Mouse (Mus musculus) bone marrow macrophage, adult 2 months (primary cell): Measurements from ENCODE around the gene Map3k11. TPM values are rescaled to one million over a fixed set of nuclear protein-coding genes. Genes with fewer than 3 reads are reported as not detected.
"Not testable (repeated sequence)": the region's sequence is repeated elsewhere in the genome, so short reads cannot be mapped to it uniquely, and the experiment has no call there.

Experiments
- H3K27ac ChIP-seq: 2 replicates; pipeline ENCODE4 v1.5.1; 2012; ENCODE audit warnings: low read depth, low read length; ENCODE audit not compliant: insufficient read depth
- H3K4me1 ChIP-seq: 2 replicates; pipeline ENCODE4 v1.6.1; 2012; ENCODE audit warnings: low read length; ENCODE audit not compliant: control insufficient read depth, insufficient read depth
- H3K4me3 ChIP-seq: 2 replicates; pipeline ENCODE4 v1.5.1; 2012; ENCODE audit warnings: mild to moderate bottlenecking, low read length, moderate library complexity; ENCODE audit not compliant: insufficient read depth
- CTCF ChIP-seq: IDR thresholded peaks from 2 replicates; pipeline ENCODE4 v1.5.1; 2012; ENCODE audit warnings: low read depth, mild to moderate bottlenecking, low read length, moderate library complexity
- POLR2A ChIP-seq: IDR thresholded peaks from 2 replicates; pipeline ENCODE4 v1.6.1; 2012; ENCODE audit warnings: mild to moderate bottlenecking, low read depth, low read length, borderline replicate concordance
- polyA plus RNA-seq: library from polyadenylated mRNA; stranded (reverse); fragments of >200 nt; gene quantifications from 2 replicates; pipeline ENCODE4 v1.2.4, GENCODE M21; 2012; ENCODE audit not compliant: missing spikeins, insufficient read depth, insufficient read length

The Map3k11 gene
- polyA plus RNA-seq, 1 experiment, result 99.1 TPM

DNA sequence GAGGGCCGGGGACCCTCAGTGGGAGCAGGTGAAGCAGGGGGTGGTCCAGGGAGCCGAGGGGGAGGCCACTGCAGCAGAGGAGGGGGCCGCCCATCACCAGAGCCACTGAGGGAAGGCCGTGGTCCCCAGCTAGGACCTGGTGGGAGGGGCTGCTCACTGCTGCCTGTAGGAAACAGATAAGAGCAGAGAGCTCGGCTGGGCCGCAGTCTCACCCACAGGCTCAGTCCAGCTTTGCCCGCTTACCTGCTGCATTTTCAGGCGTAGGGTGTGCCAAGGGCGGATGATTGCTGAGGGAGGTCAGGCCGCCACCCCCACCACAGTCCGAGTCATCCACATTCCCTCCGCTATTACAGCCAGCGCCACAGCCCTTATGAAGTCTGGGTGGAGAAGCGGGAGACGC lies 23.1 kb upstream of the Map3k11 start:
- no peak overlapping the region for H3K4me3 ChIP-seq
- TF ChIP-seq POLR2A (no peak), CTCF (no peak)
- peaks cover 18% of the 10 kb centered on the region for H3K4me1 ChIP-seq
- H3K27ac ChIP-seq, result no peak overlapping the region

DNA sequence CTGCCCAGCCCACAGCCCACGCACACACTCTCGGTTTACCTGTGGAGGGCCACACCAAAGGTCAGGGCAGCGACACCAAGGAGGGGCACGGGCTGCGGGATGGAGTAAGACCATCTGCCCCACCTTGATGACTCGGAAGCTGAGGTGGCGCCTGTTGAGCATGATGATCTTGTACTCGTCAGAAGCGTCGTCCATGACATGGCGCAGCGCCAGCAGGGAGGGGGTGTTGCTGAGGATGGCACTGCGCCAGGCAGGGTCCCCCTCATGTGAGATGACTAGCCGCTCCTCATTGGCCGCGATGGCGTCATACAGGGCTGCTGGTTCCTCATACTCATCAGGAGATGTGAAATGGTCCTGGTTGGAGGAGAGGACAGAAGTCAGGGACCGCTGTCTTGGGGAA lies 22.2 kb upstream of the Map3k11 start:
- Histone ChIP-seq H3K4me3 (no peak overlapping the region), H3K4me1 (peaks cover 18% of the 10 kb centered on the region), H3K27ac (no peak overlapping the region)
- no peak for TF ChIP-seq CTCF
- TF ChIP-seq POLR2A, result no peak

DNA sequence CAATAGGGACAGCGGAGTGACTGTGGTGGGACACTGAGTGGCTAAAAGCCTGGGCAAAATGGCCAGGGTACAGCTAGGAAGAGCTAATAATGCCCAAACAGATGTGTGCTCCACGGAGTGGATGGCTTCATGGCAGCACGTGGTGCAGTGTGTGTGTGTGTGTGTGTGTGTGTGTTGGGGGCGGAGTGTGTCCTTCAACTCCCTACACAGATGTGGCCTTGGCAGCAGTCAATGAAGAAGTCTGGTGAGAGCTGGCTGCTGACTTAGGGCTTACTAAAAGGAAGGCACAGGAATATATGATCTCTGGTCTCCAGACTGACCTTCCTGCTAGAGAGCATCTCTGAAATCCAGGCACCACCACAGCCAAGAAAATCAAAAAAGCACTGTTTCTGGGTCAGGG lies 20.2 kb upstream of the Map3k11 start:
- TF ChIP-seq POLR2A (no peak), CTCF (no peak)
- peaks cover 7% of the 10 kb centered on the region for H3K4me1 ChIP-seq
- H3K4me3 ChIP-seq, result no peak overlapping the region
- no peak overlapping the region for H3K27ac ChIP-seq

DNA sequence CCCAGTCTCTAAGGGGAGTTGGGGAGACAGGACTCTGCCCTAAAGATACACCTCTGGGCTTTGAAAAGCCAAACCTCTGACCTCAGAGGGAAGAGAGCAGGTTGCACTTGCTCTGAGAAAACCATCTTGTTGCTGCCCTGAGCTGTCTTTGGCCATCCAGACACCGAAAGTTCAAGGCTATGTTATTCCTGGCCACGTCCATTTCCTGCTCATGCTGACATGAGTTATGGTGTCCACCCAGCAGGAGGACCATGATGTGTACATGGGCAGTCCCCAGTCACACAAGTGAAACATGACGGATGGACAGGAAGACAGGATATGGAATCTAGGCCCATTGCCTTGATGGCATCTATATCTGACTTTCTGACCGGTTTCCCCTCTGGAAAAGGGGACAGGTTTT lies 8.1 kb upstream of the Map3k11 start:
- H3K4me1 ChIP-seq, result no peaks in the 10 kb centered on the region
- H3K4me3 ChIP-seq, result no peak overlapping the region
- TF ChIP-seq POLR2A (no peak), CTCF (no peak)
- H3K27ac ChIP-seq, result no peak overlapping the region

DNA sequence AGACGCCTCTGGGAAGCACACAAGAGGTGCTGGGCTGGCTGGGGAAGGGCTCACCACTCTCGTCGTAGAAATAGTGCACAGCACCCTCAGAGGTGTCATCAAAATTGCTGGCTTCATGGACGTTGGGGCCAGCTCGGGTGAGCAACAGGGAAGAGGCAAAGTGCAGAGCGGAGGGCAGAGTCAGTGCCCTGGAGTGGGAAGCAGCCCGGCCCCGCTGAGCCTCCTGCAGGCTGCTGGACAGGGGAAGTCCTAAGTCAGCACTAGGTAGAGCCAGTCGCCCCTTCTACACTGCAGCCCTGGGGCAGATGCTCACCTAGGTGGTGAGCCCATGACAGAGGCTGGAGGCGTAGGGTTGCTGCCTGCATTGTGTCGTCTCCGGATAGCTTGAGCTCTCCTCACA lies 4.3 kb upstream of the Map3k11 start:
- no peak for TF ChIP-seq CTCF
- TF ChIP-seq POLR2A, result no peak
- peaks cover 5% of the 10 kb centered on the region for H3K4me1 ChIP-seq
- no peak overlapping the region for H3K4me3 ChIP-seq
- H3K27ac ChIP-seq, result no peak overlapping the region

DNA sequence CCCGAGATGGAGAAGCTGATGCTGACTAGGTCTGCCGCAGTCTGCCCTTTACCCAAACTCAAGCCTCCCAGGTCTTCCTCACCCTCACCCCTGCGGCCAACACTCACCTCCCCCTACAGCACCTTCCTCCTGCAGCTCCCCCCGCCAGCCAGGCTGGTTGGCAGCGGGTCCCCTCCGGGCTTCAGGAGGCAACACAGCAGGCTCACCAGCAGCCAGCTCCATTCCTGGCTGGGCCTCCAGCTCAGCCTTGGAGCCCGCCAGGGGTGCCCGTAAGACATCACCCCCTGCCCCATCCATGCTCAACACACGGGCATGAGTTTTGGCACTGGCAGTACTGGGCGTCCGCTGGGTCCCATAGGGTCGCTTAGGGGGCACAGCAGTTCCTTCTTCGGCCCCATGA lies 3.6 kb upstream of the Map3k11 start:
- H3K27ac ChIP-seq, result no peak overlapping the region
- peaks cover 5% of the 10 kb centered on the region for H3K4me1 ChIP-seq
- H3K4me3 ChIP-seq, result no peak overlapping the region
- no peak for TF ChIP-seq CTCF
- no peak for TF ChIP-seq POLR2A

DNA sequence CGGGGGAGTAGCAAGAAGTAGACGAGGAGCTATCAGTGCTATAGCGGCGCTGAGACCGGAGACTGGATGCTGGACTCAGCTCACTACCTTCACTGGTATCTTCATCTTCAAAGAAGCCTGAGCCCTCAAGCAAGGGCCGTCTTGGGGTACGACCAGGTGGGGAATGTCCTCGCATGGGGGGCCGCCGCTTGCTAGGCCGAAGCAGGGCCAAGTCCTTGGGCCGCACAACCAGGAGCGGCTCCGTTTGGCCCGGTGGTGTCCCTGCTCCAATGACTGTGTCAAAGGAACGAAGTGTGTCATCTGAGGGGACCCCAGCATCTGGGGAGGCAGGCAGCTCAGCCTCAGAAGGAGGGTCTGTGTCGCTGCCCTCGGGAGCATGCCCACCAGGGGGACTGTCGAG lies 3.1 kb upstream of the Map3k11 start:
- H3K4me1 ChIP-seq, result peaks cover 5% of the 10 kb centered on the region
- H3K4me3 ChIP-seq, result no peak overlapping the region
- no peak for TF ChIP-seq POLR2A
- TF ChIP-seq CTCF, result no peak
- H3K27ac ChIP-seq, result no peak overlapping the region

DNA sequence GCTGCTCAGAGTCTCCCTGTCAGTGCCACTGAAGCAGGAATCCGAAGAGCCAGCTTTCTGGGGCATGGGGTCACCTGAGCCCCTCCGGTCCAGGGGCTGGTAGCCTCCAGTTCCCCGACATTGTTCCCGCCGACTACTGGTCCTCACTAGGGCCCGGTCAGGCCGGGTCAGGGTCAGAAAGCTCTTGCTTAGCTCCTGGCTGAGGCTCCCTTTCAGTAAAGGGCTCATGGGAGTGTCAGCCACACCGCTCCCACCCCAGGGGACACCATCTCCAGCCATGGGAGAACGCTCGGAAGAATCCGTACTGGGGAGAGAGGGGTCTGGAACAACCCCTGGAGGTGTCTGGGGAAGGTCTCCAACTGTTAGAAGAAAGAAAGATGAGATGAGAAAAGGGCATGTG lies 2.7 kb upstream of the Map3k11 start:
- Histone ChIP-seq H3K4me3 (no peak overlapping the region), H3K4me1 (peaks cover 5% of the 10 kb centered on the region), H3K27ac (no peak overlapping the region)
- TF ChIP-seq CTCF (no peak), POLR2A (no peak)

DNA sequence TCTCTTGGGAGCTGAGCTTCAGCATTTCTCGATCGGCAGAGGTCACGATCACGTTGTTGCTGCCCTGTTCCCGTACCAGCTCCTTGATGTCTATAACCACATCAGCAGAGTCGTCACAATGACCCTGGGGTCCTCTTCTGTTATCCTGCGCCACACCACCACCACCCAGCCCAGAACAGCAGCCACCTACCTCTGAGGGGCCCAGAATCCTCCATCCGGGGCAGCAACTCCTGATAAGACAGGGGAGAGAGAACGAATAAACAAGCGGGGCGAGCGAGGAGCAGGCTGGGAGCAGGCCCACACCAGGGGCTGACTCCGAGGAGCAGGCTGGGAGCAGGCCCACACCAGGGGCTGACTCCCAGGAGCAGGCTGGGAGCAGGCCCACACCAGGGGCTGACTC lies 2.1 kb upstream of the Map3k11 start:
- TF ChIP-seq POLR2A (no peak), CTCF (no peak)
- Histone ChIP-seq H3K4me3 (no peak overlapping the region), H3K27ac (no peak overlapping the region), H3K4me1 (peaks cover 5% of the 10 kb centered on the region)

DNA sequence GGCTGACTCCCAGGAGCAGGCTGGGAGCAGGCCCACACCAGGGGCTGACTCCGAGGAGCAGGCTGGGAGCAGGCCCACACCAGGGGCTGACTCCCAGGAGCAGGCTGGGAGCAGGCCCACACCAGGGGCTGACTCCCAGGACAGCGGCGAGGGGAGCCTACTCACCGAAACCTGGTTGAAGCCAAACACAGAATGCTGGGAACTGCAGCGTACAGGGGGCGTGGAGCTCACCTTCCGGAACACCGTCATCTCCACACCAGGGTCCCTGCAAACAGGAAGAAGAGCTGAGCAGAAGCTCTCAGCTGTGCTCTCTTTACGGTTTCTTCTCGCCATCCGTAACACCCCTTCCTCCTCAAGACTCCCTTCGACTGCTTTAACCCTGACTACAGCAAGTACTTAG lies 1.6 kb upstream of the Map3k11 start:
- not testable (repeated sequence) for H3K4me1 ChIP-seq, H3K4me3 ChIP-seq, H3K27ac ChIP-seq

DNA sequence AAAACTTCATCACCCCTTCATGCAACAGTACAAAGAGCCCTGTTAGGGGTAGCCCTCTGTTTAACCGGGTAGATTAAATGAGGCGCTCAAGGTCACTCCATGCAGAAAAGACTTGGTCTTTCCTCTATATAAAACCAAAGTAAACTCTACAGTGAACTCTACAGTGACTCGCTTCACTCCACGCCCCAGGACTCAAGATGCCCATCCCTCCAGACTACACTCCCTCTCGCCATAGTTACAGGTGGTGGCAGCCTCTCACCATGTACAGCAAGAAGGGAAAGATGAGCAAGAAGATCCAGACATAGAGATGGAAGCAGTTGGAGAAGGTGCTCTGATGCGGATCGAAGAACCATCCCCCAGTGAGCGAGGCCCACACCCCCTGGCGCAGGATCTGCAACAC lies 804 bp upstream of the Map3k11 start:
- TF ChIP-seq CTCF (no peak), POLR2A (no peak)
- H3K4me1 ChIP-seq, result peaks cover 5% of the 10 kb centered on the region
- H3K4me3 ChIP-seq, result peak overlapping the region; percentile 66
- H3K27ac ChIP-seq, result no peak overlapping the region
